In the genomic region with DNA sequence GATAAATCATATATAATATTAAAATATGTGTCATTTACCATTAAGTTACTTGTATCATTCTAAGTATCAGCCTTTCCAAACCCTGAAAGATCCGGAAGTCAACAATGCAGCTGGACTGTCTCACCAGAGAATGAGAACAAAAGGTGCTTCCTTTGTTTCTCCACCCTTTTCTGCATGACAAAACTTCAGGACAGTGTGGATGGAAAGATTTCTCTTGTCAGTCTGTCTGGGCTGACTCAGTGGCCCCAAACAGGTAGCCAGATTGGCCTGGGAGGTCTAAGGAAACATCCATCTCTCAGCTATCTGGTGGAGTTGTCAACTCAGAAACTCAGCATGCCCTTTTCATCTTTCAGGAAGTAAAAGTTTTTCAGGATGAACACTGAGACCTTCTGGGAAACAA, we compare ENCODE assay signal across 27 mouse cellular contexts.
"Had no signal": no experiment of that assay in that cellular context is flagged by ENCODE, and none has a peak within 500 bp of the region (broad histone marks: within the 10 kb centered on the region; RNA-seq: fewer than 3 reads in every experiment).

No protein-coding gene starts in this region.

- H3K9ac ChIP-seq: heart, embryonic 13.5 days; heart, embryonic 15.5 days; hindbrain, embryonic 13.5 days; hindbrain, embryonic 15.5 days; kidney, embryonic 15.5 days; limb, embryonic 13.5 days; limb, embryonic 15.5 days; liver, embryonic 12.5 days; liver, embryonic 14.5 days had no signal

- ATAC-seq: hindbrain, postnatal 0 days; intestine, embryonic 16.5 days; liver, embryonic 12.5 days had no signal

- DNase-seq: gastrocnemius, postnatal 14 days; gastrocnemius, postnatal 36 days; heart, adult 11 months; heart, adult 2 months; heart, postnatal 14 days; heart, postnatal 36 days; kidney, adult 11 months; kidney, adult 2 months; kidney, adult 9 months; kidney, postnatal 14 days; kidney, postnatal 36 days; layer of hippocampus, adult 9-11 months; layer of hippocampus, postnatal 36 days; left cerebral cortex, postnatal 4 days had no signal

- H3K36me3 ChIP-seq: heart, embryonic 13.5 days; heart, embryonic 15.5 days; hindbrain, embryonic 13.5 days; hindbrain, embryonic 15.5 days; kidney, embryonic 15.5 days; limb, embryonic 13.5 days; limb, embryonic 15.5 days; liver, embryonic 12.5 days had no signal

- H3K9me3 ChIP-seq: heart, embryonic 13.5 days; heart, embryonic 15.5 days; hindbrain, embryonic 13.5 days; hindbrain, embryonic 15.5 days; kidney, embryonic 15.5 days; limb, embryonic 13.5 days; limb, embryonic 15.5 days; liver, embryonic 12.5 days had no signal

- H3K4me1 ChIP-seq: heart, embryonic 13.5 days; heart, embryonic 15.5 days; hindbrain, embryonic 13.5 days; hindbrain, embryonic 15.5 days; kidney, embryonic 15.5 days; limb, embryonic 13.5 days; limb, embryonic 15.5 days; liver, embryonic 12.5 days had no signal

- H3K4me3 ChIP-seq: heart, adult 2 months; heart, embryonic 13.5 days; heart, embryonic 15.5 days; hindbrain, embryonic 13.5 days; hindbrain, embryonic 15.5 days; kidney, embryonic 15.5 days; left cerebral cortex, adult 2 months; limb, embryonic 13.5 days; limb, embryonic 15.5 days; liver, embryonic 12.5 days had no signal

- H3K27me3 ChIP-seq: heart, embryonic 13.5 days; heart, embryonic 15.5 days; hindbrain, embryonic 13.5 days; hindbrain, embryonic 15.5 days; kidney, embryonic 15.5 days; limb, embryonic 13.5 days; limb, embryonic 15.5 days; liver, embryonic 12.5 days had no signal

- H3K27ac ChIP-seq: heart, adult 2 months; heart, embryonic 13.5 days; heart, embryonic 15.5 days; hindbrain, embryonic 13.5 days; hindbrain, embryonic 15.5 days; hindbrain, postnatal 0 days; kidney, embryonic 15.5 days; kidney, postnatal 0 days; left cerebral cortex, adult 2 months; limb, embryonic 13.5 days; limb, embryonic 15.5 days; liver, embryonic 12.5 days; liver, embryonic 14.5 days had no signal
